Mouse (Mus musculus) inflammation-experienced regulatory T-cells, adult 6 months (primary cell): Measurements from ENCODE around the gene Klf13. TPM values are rescaled to one million over a fixed set of nuclear protein-coding genes. Genes with fewer than 3 reads are reported as not detected.
A peak's percentile ranks its signal among the peaks of the same experiment; 100 is the strongest.

Experiments used
- ATAC-seq: one replicate; pipeline ENCODE4 v1.8.0; 2017
- polyA plus RNA-seq, 3 experiments: library from polyadenylated mRNA; unstranded; fragments of 100-300 nt; shearing (Covaris generic); gene quantifications; one replicate each; pipeline ENCODE4 v1.2.1; 2017

Klf13 gene
- polyA plus RNA-seq, 3 experiments from 2014 or later = 125 to 194 (median 163) TPM

DNA sequence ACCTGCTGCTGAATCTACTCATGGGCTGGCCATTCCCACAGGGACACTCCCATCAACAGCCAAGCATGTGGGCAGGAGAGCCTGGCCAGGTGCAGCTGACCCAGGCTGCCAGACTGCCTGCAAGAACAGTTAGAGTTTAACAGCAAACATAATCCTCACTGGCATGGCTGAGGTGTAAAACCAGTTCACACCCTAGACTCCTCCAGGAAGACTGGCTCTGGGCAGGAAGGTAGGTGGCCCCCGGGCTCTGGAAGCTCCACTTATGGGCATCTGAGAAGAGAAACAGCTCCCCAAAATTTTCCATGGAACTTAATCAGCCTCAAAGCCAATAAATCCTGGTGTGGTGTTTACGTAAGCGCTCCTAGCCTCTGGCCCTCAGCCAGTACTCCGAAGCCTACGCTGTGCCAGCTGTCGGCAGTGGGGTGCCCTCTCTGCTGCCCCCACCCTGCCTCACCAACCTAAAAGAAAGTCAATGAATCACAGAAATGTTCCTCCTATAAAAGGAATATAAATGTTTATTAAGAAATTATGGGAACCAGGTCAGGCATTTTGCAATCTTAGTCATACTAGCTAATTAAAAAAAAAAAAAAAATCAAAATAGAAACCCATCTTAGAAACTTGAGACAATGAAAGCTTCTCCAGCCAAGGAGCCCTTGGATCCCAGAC is 13.8 kb downstream of the Klf13 start:
- ATAC-seq = no peak

DNA sequence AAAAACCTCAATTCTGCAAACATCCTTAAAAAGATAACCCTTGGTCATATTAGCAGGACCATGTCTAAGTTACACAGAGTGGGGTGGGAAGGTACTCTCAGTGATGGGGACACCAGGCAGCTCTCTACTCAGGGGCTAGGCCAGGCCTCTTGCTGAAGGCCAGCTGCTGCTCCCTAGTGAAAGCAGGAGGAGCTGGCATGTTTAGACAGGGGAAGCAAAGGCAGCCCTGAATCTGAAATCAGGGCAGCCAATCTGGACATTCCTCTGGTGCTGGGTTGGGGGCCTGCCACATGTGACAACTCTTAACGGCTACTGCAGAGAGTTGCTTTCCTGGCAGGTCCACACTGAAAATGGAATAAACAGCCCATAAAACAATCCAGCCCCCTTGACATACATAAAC is 14.6 kb downstream of the Klf13 start:
- no peak for ATAC-seq

DNA sequence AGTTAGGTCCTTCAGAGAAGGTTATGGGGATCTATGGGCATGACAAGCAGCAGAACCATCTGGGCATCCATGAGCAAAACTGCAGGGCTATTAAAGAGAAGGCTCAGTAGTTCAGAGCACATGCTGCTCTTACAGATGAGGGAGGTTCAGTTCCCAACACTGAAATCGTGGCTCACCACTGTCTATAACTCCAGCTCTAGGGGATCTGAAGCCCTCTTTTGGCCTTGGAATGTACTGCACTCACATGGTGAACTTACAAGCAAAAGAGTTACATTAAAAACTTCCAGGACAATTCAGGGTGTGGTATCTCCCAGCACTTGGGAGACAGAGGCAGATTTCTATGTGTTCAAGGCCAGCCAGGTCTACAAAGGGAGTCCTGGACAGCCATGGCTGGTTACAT is 15.7 kb downstream of the Klf13 start:
- ATAC-seq = no peak

DNA sequence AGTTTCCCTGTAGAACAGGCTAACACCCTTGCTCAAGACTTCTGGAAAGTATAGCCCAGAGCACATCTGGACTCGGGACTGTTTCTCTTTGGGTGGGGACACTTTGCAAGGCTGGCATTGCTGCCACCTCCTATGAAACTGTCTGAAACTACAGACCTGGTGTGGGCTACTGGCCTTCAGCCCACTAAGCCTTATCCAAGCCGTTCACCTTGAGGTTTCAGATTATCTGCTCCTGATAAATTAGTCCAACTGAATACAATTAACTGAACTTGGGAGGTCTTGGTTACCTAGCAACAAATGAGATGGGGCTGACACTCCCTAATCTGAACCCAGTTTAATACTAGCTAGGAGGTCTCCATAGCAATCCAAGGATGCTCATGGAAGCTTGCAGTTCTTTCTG is 16.1 kb downstream of the Klf13 start:
- ATAC-seq = no peak

DNA sequence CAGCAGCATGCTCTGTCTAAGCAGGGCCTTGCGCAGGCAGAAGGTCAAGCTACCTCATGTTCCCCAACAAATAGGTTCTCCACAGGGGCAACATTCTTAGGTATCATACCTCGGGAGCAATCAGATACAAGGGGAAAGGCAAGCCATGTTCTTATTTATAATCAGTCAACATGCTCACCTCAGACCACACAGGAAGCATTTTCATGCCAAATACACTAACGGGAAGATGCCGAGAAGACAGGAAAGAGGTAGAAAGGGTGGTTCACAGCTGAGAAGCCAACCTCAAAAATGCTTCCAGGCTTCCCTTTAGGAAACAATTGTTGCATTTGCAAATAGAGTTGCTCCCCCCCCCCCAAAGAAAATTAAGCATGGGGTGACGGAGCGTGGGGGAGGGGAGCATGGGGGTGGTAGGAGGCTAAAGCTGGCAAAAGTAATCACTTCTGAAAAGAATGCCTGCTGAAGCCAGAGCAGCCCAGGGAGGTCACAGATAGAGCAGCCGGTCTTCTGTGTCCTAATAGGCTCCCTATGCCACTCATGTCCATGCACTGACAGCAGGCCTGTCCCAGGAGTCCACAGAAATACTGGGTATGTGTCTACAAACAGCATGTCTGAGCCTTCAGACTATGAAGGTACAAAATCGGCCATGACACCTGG is 16.7 kb downstream of the Klf13 start:
- peak; percentile 57 for ATAC-seq

DNA sequence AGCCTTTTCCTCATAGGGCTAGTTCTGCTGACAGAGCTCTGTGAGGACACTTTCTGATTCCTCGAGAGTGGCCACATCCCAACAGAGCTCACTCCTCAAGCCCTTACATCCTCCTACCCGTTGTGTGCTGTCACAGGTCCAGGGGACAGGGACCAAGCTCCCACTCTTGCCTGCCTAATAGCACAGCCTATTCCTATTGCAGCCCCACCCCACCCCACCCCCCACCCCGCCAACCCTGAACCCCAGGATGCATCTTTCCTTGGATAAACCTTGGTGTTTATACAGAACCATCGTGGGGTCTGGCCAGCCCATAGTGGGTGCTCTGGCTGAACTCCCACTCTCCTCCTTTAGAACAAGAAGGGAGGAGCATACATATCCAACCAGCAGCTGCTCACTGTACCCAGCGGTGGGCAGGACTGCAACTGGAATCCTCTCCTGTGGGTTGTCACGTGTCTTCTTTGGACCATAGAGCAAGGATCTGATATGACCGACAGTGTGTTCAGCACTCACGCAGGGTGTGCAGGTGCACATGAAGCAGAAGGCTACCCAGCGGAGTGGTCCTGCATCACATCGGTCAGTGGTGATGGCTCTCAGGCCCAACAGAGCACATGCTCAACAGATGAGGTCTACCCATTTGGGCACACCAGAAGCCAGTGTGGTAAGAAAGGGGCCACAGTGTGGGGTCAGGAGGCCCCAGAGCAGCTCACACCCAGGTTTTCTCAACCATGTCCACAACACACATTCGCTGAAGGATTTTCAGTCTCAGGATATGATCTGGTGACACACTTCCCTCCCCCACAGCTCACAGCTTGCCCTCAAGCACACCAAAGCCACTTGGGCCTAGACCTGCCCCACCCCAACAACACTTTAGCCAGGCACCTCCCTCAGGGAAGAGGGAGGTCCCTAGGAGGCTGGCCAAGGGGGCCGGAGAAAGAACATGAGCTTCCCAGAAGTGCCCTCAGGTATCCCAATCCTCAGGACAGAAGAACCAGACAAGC is 19.6 kb downstream of the Klf13 start:
- no peak for ATAC-seq

DNA sequence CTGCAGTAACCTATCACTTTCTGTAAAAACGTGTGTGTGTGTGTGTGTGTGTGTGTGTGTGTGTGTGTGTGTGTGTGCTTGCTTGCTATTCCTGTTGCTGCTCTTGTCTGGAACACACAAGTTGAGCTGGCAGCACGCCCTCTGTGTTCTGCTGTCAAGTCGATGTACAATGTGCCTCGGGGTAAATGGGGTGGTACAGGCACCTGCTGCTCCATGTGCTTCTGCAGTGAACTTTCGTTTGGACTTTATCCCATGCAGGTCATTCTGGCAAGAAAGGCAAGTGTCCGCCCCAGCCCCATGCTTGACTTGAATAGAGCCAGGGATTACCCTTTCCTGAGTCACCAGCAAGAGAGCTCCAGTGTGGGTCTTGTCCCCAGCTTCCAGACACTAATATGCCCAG is 21.0 kb downstream of the Klf13 start:
- ATAC-seq = no peak

DNA sequence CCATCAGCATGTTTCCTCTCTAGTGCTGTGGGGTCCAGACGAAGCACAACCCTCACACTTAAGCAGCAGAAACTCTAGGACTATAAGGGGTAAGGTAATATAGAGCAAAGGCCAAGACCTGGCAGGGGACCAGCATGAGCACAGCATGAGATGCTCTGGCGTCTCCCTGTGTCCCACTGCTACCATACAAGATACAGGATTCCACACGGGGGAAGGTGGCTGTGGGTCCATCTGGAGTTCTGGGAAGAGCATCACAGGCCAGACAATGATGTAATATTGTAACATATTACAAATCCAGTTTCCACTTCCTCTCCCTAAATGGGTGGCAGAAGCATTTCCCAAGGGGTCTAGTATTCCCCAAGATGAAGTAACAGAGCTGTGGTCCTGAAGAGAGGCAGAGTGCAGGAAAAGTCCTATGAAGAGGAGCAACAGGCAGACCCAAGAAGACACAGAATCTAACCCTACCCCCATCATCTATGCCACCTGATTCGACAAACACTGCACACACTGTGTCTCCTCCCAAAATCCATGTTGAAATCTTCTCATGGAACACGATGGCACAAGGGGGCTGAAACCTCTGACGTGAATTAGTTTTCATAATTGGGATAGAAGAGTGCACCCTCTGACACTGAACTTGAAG is 22.3 kb downstream of the Klf13 start, which contains the start of gene E030018B13Rik:
Gene E030018B13Rik, plus strand, starts transcription at position 590 of the 640 bp plus-strand sequence.
- no peak for ATAC-seq

DNA sequence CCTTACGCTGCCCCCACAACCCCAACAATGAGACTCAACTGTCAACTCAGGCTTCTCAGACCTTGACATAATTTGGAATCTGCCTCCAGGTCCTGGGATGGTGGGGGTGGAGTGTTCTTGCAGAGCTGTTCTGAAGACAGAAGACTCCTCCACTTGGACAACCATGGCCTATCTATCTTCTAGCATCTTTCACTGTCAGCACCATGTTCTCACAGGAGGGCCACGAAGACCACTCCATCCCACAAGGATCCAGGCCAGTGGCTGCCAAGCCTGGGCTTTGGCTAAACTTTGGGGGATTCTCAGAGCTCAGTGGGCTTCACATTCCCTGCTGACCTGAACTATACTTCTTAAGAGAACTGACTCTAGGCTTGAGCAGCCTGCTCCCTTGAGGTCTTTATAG is 23.8 kb downstream of the Klf13 start:
- ATAC-seq = no peak

DNA sequence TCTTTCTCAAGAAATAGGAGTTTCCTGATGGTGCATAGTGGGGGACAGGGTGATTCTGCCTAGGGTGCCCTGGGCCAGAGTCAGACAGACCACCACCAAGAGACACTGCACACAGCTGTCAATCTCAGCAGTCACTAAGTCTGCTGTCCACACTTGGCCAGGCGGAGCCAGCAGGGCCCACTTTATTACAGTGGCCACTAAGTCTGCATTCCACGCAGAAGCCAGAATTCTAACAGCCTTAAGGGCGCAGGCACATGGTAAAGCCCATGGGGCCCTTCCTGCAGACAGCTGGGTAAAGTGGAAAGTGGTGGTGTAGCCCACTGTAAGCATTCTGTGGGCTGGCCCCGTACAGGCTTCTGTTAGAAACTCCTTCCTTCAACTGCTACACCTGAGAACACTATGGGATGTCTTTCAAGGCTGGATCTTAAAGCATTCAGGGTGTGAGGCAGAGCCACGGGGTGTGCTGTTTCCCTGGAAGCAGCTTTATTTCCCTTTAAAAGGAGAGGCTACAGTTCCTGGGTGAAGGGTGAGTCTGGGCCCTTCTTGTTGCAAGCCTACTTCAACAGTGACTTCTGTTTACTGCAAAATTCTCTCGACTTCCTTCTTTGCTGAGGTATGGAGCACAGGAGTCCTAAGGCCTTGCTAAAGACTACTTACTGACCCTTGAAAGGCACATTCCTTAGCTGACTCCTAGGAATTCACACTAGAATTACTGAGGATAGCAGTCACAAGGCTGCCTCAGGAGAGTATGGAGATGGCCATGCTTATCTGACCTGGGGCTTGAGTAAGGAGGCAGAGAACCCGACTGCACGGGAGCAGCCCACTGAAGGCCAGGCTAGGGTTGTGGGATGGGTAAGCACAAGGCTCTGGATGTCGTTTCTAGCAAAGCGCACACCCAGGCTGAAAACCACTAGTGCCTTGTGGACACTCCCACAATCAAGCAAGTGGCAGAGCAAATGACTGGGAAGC is 24.7 kb downstream of the Klf13 start:
- no peak for ATAC-seq

DNA sequence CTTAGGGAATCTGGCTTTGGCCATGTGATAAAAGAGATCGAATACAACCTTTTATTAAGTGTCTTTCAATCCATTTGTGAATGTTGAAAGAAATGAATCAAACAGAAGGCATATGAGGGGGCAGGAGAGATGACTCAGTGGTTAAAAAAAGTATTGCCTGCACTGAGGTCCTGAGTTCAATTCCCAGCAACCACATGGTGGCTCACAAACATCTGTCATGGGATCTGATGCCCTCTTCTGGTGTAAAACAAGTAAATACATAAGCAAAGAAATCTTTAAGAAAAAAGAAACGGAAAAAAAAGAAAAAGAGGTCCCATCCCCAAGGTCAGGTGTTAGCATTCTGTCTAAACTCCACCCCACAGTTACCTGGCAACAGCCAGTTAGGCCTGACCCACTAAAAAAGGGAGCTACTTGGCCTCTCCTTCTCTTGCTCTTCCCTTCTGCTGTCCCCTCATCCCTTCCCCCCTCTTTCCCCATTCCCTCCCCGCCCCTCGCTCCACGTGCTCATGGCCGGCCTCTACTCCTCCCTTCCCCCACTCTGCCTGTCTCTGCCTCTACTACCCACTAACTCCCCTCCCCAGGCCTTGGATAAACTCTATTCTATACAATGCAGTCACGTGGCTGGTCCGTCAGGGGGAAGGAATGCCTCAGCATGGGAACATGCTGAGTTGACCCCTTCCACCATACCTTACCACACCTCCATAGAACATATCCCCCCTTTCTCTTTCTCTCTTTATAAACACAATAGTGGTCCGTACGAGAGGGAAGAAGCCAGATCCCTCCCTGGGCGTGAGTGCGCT is 25.6 kb downstream of the Klf13 start:
- ATAC-seq = no peak

DNA sequence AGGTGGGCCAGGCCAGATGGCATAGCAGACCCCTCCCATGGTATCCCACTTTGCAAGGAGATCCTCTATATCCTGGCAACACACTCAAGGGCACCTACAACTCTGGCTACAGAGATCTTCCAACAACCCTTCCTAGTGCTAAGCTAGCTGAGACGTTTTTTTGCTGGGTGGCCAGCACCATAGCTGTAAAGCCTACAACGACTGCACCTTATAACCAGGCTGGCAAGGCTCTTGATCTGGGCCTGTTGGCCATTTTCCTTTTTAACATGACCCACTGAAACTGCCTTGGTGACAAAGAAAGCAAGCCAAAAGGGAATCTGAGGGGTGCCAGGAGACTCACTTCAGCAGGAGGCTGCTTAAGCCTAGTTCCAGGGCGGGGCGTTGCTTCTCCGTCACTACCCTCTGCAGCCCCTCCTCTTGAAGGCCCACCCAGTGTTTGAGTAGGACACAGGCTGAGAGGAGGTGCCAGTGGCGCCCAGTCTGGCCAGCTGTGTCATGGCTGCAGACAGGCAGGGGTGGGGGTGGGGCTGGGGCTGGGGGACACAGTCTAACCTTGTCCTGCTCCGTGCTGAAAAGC is 26.4 kb downstream of the Klf13 start:
- no peak for ATAC-seq

DNA sequence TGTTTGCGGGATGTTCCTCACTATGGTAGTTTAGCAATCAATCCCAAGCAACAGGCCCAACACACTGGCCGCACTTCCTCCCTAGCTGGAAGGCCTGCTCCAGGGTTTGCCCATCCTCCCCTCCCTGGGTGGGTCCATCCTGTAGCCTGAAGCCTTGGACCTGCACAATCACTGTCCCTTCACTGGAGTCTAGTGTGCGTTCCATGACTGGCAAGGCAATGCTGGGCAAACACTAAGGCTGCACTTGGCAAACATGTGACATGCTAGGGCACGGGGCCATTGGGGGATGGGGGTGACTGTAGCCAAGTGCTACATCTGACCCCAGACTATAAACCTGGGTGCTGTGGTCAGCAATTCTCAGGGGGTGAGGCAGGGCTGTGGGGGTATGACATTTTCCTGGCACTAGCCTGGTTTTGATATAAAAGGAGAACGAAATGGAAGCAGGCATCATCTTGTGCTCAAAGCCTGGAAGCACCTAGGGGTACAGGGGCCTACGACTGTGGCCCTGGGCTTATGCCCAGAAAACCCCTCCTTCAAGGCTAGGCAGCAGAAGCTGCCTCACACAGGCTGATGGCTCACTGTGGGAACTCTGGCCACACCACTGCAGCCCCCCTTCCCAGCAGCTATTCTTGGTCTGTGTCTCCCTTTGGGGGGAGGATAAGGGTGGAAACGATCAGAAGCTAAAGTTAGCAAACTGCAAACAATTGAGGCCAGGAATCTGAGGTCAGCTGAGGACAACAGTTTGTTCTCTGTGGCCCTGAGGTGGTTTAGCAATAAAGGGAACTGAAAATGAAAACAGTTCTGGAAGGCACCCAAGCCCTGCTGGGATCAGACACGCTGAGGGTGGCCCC is 27.1 kb downstream of the Klf13 start:
- ATAC-seq = no peak

DNA sequence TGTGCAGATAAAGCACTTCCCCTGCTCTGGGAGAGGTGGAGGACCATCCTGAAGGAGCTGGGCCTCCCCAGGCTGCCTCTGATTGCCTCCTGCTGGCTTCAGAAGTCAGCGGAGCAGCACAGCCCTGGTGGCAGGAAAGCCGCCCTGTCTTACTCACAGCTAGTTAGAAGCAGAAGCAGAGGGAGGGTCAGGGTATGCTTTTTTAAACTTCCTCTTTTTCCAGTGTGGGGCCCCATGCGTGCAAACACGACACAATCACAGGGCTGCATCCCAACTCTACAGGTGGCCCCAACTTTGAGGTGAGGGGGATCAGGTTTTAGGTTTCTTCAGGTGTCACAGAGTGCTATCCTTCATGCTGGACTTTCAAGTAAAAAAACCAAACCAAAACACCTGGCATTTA is 27.8 kb downstream of the Klf13 start:
- peak; percentile 24 for ATAC-seq

DNA sequence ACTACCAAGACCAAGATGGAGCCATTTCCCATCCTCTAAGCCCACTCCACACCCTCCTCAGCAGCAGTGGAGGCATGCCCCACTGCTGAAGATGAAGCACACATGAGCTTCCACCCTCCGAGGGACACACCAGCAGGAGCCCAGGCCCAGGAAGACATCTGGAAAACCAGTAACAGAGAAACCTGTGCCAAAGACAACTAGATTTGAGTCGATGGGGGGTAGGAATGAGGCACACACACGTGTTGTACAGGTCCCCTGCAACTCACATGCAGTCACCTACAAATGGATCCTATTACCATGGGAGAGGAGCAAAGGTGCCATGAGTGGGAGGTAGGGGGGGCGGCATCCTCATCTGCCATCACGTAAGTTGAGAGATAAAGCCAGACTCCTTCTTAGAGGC is 28.5 kb downstream of the Klf13 start:
- ATAC-seq = no peak

DNA sequence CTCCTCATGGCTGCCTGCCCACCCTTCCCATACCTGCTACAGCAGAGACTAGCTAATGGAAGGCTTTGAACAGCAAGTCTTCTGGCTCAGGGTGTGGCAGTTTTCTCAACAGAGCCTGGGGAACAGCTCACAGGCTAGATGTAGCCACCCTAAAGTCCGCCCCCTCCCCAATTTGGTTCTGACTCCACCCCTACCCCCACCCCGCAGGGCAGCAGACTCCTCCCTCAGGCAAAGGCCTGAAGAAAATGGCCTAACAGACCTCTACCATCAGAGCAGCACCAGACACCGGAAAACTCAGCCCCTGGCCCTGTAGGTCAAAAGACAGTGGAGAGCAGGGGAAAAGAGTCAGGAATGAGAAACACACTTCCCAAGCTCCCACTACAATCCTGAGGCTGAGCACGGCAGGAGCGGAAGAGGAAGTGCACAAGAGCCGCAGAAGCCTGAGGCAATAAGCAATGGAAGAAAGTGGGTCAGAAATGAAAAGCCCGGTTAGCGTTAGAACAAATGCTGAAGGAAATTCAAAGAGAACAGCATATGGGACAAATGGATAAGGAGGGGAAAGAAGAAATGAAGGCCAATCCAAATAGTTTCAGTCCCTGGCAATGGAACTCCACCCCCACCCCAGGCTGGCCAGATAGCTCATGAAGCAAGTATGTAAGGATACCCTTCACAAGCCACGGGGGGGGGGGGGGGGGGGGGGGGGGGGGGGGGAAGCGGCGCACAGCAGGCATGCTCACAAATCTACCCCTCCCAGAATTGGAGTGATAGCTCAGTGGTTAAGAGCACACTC is 30.0 kb downstream of the Klf13 start:
- ATAC-seq = no peak

DNA sequence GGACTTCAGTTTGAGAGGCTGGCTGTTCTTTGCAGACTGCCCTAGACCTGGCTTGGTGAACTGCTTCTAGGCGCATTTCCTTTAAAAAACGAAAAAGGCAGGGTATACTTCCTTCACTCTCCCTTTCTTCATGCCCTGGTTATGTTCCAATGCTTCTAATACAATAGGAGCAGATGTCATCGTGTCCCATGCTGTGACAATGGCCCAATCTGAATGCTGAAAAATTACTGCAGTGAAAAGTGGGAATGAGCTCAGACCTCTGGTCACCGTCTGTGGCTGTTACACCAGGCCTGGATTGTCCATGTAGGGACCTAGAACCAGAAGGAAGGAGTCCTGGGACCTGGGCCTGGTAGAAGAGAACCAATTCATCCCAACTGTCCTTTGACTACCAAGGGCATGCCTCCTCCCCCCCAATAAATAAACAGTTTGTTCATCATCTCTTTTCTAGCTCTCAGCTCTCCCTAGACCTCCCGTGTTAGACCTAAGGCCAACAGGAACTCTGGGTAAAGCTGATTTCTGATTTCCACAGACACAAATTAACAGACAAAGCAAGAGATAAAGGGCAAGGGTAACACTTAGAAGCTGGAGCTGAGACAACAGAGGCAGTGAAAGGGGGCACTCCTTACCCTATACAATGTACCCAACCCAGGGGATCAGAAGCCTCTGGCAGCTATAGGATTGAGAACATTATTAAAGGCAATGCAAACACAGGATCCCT is 30.8 kb downstream of the Klf13 start:
- ATAC-seq = no peak

DNA sequence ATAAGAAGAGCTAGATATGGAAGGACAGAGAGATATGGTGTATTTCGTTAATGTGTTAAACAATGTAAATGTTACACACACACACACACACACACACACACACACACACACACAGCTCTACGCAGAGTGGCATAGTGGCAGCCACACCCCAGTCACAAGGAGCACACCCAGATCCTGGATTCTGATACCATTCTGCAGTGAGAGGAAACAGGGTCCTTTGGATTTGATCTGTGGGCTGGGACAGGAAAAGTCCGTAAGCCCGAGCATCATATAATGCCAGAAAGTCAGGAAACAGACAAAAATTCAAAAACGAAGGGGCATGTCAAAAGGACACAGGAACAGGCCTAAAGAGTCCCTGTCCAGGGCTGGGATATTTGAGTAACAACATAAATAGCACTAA is 33.1 kb downstream of the Klf13 start:
- no peak for ATAC-seq
